Mouse (Mus musculus): ENCODE data around the gene Herpud1. TPM values are rescaled to one million over a fixed set of nuclear protein-coding genes. Genes with fewer than 3 reads are reported as not detected.

Herpud1 gene
- total RNA-seq, 2 experiments from 2014 or later = 68.3 to 78.2 TPM

- intact Hi-C loops (cut with DNase I) = no loop called here
- Histone ChIP-seq H3K27ac (no peak overlapping the region), H3K4me3 (no peak overlapping the region)
- no peak for DNase-seq (ENCODE audit: extremely low spot score in 1 of 2, low spot score in 2 of 2)
- no peak for TF ChIP-seq CTCF (IDR thresholded peaks at IDR 0.05)
Measured at GRCm38 (mm10) chr8:94440389-94440788, 54.2 kb downstream of the Herpud1 start.

GRCm38 (mm10) chr8:94441686-94442085 lies 55.4 kb downstream of the Herpud1 start:
- intact Hi-C loops (cut with DNase I) = no loop called here
- H3K4me3 ChIP-seq = no peak overlapping the region
- no peak for TF ChIP-seq CTCF (IDR thresholded peaks at IDR 0.05)
- H3K27ac ChIP-seq = no peak overlapping the region
- DNase-seq (ENCODE audit: extremely low spot score in 1 of 2, low spot score in 2 of 2) = no peak

- intact Hi-C loops (cut with DNase I) = no loop called here
- DNase-seq (ENCODE audit: extremely low spot score in 1 of 2, low spot score in 2 of 2) = no peak
- Histone ChIP-seq H3K27ac (no peak overlapping the region), H3K4me3 (no peak overlapping the region)
- no peak for TF ChIP-seq CTCF (IDR thresholded peaks at IDR 0.05)
Measured at GRCm38 (mm10) chr8:94443153-94443552, 56.9 kb downstream of the Herpud1 start.

GRCm38 (mm10) chr8:94444480-94444879 lies 58.2 kb downstream of the Herpud1 start:
- TF ChIP-seq CTCF (IDR thresholded peaks at IDR 0.05) = no peak
- intact Hi-C loops (cut with DNase I) = no loop called here
- H3K27ac ChIP-seq = no peak overlapping the region
- DNase-seq (ENCODE audit: extremely low spot score in 1 of 2, low spot score in 2 of 2) = no peak
- H3K4me3 ChIP-seq = no peak overlapping the region

Other genes starting within 250 kb of the Herpud1 start
- gene Mt4, start 249.2 kb upstream of the Herpud1 start, total RNA-seq (2021) = not detected
- 100 to 1,000 TPM; 848 to 875 TPM for gene Mt3, start 233.8 kb upstream of the Herpud1 start, total RNA-seq (2021)
- gene Mt2, start 213.8 kb upstream of the Herpud1 start, total RNA-seq (2021) = 100 to 1,000 TPM; 384 to 423 TPM
- 100 to 1,000 TPM; 490 to 507 TPM for gene Mt1, start 207.4 kb upstream of the Herpud1 start, total RNA-seq (2021)
- gene Nup93, start 171.9 kb upstream of the Herpud1 start, total RNA-seq (2021) = 10 to 100 TPM; 48.7 to 51.4 TPM
- under 1 TPM; 0.29 to 0.68 TPM for gene Slc12a3, start 57.2 kb upstream of the Herpud1 start, total RNA-seq (2021)
- gene Nlrc5, start 47.9 kb downstream of the Herpud1 start, total RNA-seq (2021) = under 1 TPM; 0.51 to 0.59 TPM
- 10 to 100 TPM; 19.9 to 26.1 TPM for gene Cpne2, start 146.6 kb downstream of the Herpud1 start, total RNA-seq (2021)
- 10 to 100 TPM; 28.1 to 32.9 TPM for gene Rspry1, start 215.5 kb downstream of the Herpud1 start, total RNA-seq (2021)
- 10 to 100 TPM; 34.8 to 38.3 TPM for gene Fam192a, start 215.6 kb downstream of the Herpud1 start, total RNA-seq (2021)

Measured in left cerebral cortex, adult 2 months (tissue).